Mouse (Mus musculus) kidney, adult 2 months (tissue): ENCODE measurements at regions not wholly inside any gene's neighbourhood (a gene's known extent, or its start where the extent isn't known, plus 50 kb on each side); places are given as distances from the start of the nearest gene placed in this dataset.

Experiments used
- DNase-seq: peaks from one replicate; pipeline ENCODE4 v3.0.0; 2021
- H3K27ac ChIP-seq: fragments of 200-500 bp; 2 replicates; pipeline ENCODE4 v1.5.1; 2012; ENCODE audit warnings: low read depth, low read length, control low read depth, inconsistent platforms; ENCODE audit not compliant: insufficient read depth
- H3K27me3 ChIP-seq: fragments of 200-500 bp; replicated peaks from 2 replicates; pipeline ENCODE4 v1.6.1; 2012; ENCODE audit warnings: mild to moderate bottlenecking, moderate library complexity, low read length, inconsistent platforms; ENCODE audit not compliant: control insufficient read depth, insufficient read depth
- H3K36me3 ChIP-seq: fragments of 200-500 bp; 2 replicates; pipeline ENCODE4 v1.6.1; 2012; ENCODE audit warnings: mild to moderate bottlenecking, moderate library complexity, low read length, inconsistent platforms; ENCODE audit not compliant: control insufficient read depth, insufficient read depth
- H3K4me1 ChIP-seq: fragments of 200-500 bp; 2 replicates; pipeline ENCODE4 v1.6.1; 2011; ENCODE audit warnings: low read length; ENCODE audit not compliant: control insufficient read depth, insufficient read depth
- H3K4me3 ChIP-seq: fragments of 200-500 bp; 2 replicates; pipeline ENCODE4 v1.5.1; 2011; ENCODE audit warnings: mild to moderate bottlenecking, low read depth, low read length, control low read depth; ENCODE audit not compliant: insufficient read depth
- CTCF ChIP-seq: fragments of 200-500 bp; conservative IDR thresholded peaks from 2 replicates; pipeline ENCODE4 v1.5.1; 2011; ENCODE audit warnings: low read depth, mild to moderate bottlenecking, control low read depth, low read length, moderate library complexity, mixed read lengths; ENCODE audit not compliant: insufficient read depth, insufficient read length
- POLR2A ChIP-seq: fragments of 200-500 bp; IDR thresholded peaks from one replicate; pipeline ENCODE4 v1.6.1; 2011; ENCODE audit warnings: low read depth, low read length, control low read depth
- WGBS: fragments of 180-500 bp; shearing (Covaris S2); methylation state at CpG from one replicate; pipeline ENCODE4 v1.1.7; 2018; 5-methylcytosine and 5-hydroxymethylcytosine counted together

GRCm38 (mm10) chr19:60148313-60148965, 78.1 kb downstream of the Fam204a start:
- no peak overlapping the region for H3K4me3 ChIP-seq
- WGBS, result 34% methylated on average over 8 of the region's 8 CpGs
- TF ChIP-seq CTCF (no peak), POLR2A (no peak)
- no peaks in the 10 kb centered on the region for H3K36me3 ChIP-seq
- H3K27me3 ChIP-seq, result no peaks in the 10 kb centered on the region
- no peak overlapping the region for H3K27ac ChIP-seq
- no peaks in the 10 kb centered on the region for H3K4me1 ChIP-seq
- peak; percentile 6 for DNase-seq

- WGBS, result 68% methylated on average over 10 of the region's 10 CpGs
- H3K4me3 ChIP-seq, result no peak overlapping the region
- H3K4me1 ChIP-seq, result no peaks in the 10 kb centered on the region
- H3K36me3 ChIP-seq, result no peaks in the 10 kb centered on the region
- TF ChIP-seq CTCF (no peak), POLR2A (no peak)
- H3K27me3 ChIP-seq, result no peaks in the 10 kb centered on the region
- no peak overlapping the region for H3K27ac ChIP-seq
- no peak for DNase-seq
These were observed 79.9 kb downstream of the Fam204a start for GRCm38 (mm10) chr19:60146451-60147190.

- no peaks in the 10 kb centered on the region for H3K36me3 ChIP-seq
- H3K27me3 ChIP-seq, result no peaks in the 10 kb centered on the region
- WGBS, result 96% methylated on average over 5 of the region's 5 CpGs
- H3K4me1 ChIP-seq, result no peaks in the 10 kb centered on the region
- DNase-seq, result no peak
- TF ChIP-seq CTCF (no peak), POLR2A (no peak)
- no peak overlapping the region for H3K4me3 ChIP-seq
- H3K27ac ChIP-seq, result no peak overlapping the region
These were observed 81.3 kb downstream of the Fam204a start for GRCm38 (mm10) chr19:60145242-60145641.

GRCm38 (mm10) chr19:60144336-60144989, 82.0 kb downstream of the Fam204a start:
- peak; percentile 86 for DNase-seq
- TF ChIP-seq CTCF, result peak; percentile 97
- no peak for TF ChIP-seq POLR2A
- H3K4me1 ChIP-seq, result no peaks in the 10 kb centered on the region
- H3K27ac ChIP-seq, result no peak overlapping the region
- H3K36me3 ChIP-seq, result no peaks in the 10 kb centered on the region
- WGBS, result 6% methylated on average over 20 of the region's 20 CpGs
- peak overlapping the region; percentile 21; the same call in 1 of the 2 replicates for H3K4me3 ChIP-seq
- no peaks in the 10 kb centered on the region for H3K27me3 ChIP-seq

GRCm38 (mm10) chr19:60138881-60139280, 87.6 kb downstream of the Fam204a start:
- WGBS, result 82% methylated on average over 2 of the region's 2 CpGs
- no peak for TF ChIP-seq CTCF
- TF ChIP-seq POLR2A, result no peak
- no peaks in the 10 kb centered on the region for H3K36me3 ChIP-seq
- no peak overlapping the region for H3K27ac ChIP-seq
- no peak overlapping the region for H3K4me3 ChIP-seq
- no peaks in the 10 kb centered on the region for H3K27me3 ChIP-seq
- H3K4me1 ChIP-seq, result peaks cover 5% of the 10 kb centered on the region; the same call in 1 of the 2 replicates
- DNase-seq, result no peak

- Histone ChIP-seq H3K4me1 (peaks cover 5% of the 10 kb centered on the region; the same call in 1 of the 2 replicates), H3K36me3 (no peaks in the 10 kb centered on the region), H3K27ac (no peak overlapping the region), H3K27me3 (no peaks in the 10 kb centered on the region), H3K4me3 (no peak overlapping the region)
- peak; percentile 88 for DNase-seq
- no peak for TF ChIP-seq POLR2A
- TF ChIP-seq CTCF, result no peak
- 57% methylated on average over 1 of the region's 1 CpGs for WGBS
These were observed 90.0 kb downstream of the Fam204a start for GRCm38 (mm10) chr19:60136491-60136890.
